Mouse (Mus musculus) stomach, embryonic 14.5 days (tissue): ENCODE results near the gene Fam50a. TPM values are rescaled to one million over a fixed set of nuclear protein-coding genes. Genes with fewer than 3 reads are reported as not detected.
A peak's percentile ranks its signal among the peaks of the same experiment; 100 is the strongest.

ENCODE experiments used
- ATAC-seq: fragments of 200-750 bp; cut with Nextera tagmentation; 2 replicates; pipeline ENCODE4 v1.8.0; 2017; ENCODE audit warnings: low read depth, moderate TSS enrichment; ENCODE audit not compliant: insufficient number of reproducible peaks, insufficient read depth, low FRiP score
- H3K27ac ChIP-seq: fragments of 300-500 bp; sonication (generic); 2 replicates; pipeline ENCODE4 v1.5.1; 2014; ENCODE audit warnings: mild to moderate bottlenecking, low read length, moderate library complexity, mixed read lengths
- H3K27me3 ChIP-seq: fragments of 300-500 bp; sonication (generic); 2 replicates; pipeline ENCODE4 v1.6.1; 2014; ENCODE audit warnings: low read length, control low read depth, mixed read lengths; ENCODE audit not compliant: control insufficient read depth, insufficient read depth
- H3K36me3 ChIP-seq: fragments of 300-500 bp; sonication (generic); 2 replicates; pipeline ENCODE4 v1.6.1; 2014; ENCODE audit warnings: mild to moderate bottlenecking, control low read depth, low read length, moderate library complexity, mixed read lengths; ENCODE audit not compliant: control insufficient read depth, insufficient read depth
- H3K4me1 ChIP-seq: fragments of 300-500 bp; sonication (generic); 2 replicates; pipeline ENCODE4 v1.6.1; 2014; ENCODE audit warnings: low read length, control low read depth, mixed read lengths; ENCODE audit not compliant: control insufficient read depth, insufficient read depth
- H3K4me2 ChIP-seq: fragments of 300-500 bp; sonication (generic); replicated peaks from 2 replicates; pipeline ENCODE4 v1.6.1; 2014; ENCODE audit warnings: low read depth, low read length, control low read depth
- H3K4me3 ChIP-seq: fragments of 300-500 bp; sonication (generic); 2 replicates; pipeline ENCODE4 v1.5.1; 2014; ENCODE audit warnings: low read depth, low read length, control low read depth
- H3K9ac ChIP-seq: fragments of 300-500 bp; sonication (generic); replicated peaks from 2 replicates; pipeline ENCODE4 v1.6.1; 2014; ENCODE audit warnings: low read depth, mild to moderate bottlenecking, control low read depth, low read length, moderate library complexity, mixed read lengths
- H3K9me3 ChIP-seq: fragments of 300-500 bp; sonication (generic); 2 replicates; pipeline ENCODE4 v1.6.1; 2016; ENCODE audit warnings: low read depth, low read length, control low read depth; ENCODE audit not compliant: control insufficient read depth
- WGBS: fragments of 180-500 bp; shearing (Covaris S2); extraction: QIAGEN DNeasy Blood & Tissue Kit; methylation state at CpG from one replicate; pipeline ENCODE4 v1.1.7; 2014; 5-methylcytosine and 5-hydroxymethylcytosine counted together
- polyA plus RNA-seq: library from polyadenylated mRNA; unstranded; fragments of >200 nt; fragmentation: Nextera tagmentation; extraction: Ambion mirVana; gene quantifications from 2 replicates; pipeline ENCODE4 v1.2.1, GENCODE M21; 2014

The Fam50a gene
- polyA plus RNA-seq: 54.9 and 56.6 TPM in 2 replicates

DNA sequence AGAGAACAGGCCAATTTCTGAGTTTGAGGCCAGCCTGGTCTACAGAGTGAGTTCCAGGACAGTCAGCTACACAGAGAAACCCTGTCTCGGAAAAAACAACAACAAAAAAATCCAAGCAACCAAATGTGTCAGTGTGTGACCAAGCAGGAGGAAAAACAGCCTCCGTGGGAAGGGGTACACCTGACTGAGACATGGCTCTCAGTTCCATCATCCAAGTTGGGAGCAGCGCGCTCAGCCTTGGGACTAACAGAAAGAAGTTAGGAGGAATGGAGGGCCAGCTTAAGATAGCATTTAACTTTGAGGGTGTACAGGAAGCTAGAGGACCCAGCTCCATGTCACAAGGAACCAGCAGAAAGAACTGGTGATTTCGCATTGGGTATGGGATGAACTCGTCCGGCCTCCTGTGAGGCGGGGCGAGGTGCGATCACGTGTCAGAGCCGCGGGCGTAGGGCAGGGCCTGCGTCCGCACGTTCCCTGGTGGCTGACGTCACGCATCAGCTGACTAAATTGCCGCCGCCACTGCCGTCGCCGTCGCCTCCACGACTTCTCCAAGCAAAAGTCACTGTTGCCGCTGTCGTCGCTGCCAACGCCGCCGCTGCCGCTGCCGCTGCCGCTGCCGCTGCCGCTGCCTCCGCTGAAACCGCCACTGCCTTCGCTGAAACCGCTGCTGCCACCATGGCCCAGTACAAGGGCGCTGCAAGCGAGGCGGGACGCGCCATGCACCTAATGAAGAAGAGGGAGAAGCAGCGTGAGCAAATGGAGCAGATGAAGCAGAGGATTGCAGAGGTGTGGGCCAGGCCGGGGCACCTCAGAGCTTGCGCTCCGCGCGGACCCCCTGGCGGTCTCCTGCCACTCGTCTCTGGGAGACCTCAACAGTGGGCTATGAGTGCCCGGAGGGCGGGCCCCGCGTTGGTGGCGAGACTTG is at the start of gene Fam50a:
Gene Fam50a, plus strand, starts transcription at position 494 of the 925 bp plus-strand sequence.
- Histone ChIP-seq H3K4me2 (peak within 1 kb of the TSS; percentile 55), H3K27ac (peak within 1 kb of the TSS; percentile 55; the same call in 1 of the 2 replicates), H3K36me3 (peaks cover 14% of the 10 kb centered on the region), H3K9me3 (no peaks in the 10 kb centered on the region), H3K4me1 (no peaks in the 10 kb centered on the region), H3K4me3 (peak within 1 kb of the TSS; percentile 55), H3K27me3 (no peaks in the 10 kb centered on the region), H3K9ac (peak within 1 kb of the TSS; percentile 53; the same call in 1 of the 2 replicates)
- 17% methylated on average over 59 of the region's 59 CpGs for WGBS
- peak; percentile 96 for ATAC-seq

DNA sequence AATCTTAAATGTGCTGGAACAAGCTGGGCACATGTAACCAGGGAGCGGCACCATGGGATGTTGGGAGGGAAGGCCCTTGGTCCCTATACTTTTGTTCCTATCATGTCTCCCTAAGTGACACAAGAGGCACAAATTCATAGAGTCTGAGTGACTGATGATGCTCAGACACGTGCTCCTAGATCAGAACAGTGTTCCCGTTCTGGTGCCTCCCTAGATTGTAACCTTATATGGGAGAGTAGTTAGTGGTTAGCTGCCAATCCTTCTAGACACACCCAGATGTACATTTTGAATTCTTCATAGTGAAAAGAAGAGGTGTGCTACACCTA is 43.1 kb upstream of the Fam50a start:
- H3K4me3 ChIP-seq: peak overlapping the region; percentile 30
- ATAC-seq: peak; percentile 28
- H3K27ac ChIP-seq: peak overlapping the region; percentile 90
- H3K36me3 ChIP-seq: no peaks in the 10 kb centered on the region
- WGBS: 24% methylated on average over 3 of the region's 3 CpGs
- H3K9me3 ChIP-seq: no peaks in the 10 kb centered on the region
- no peak overlapping the region for H3K9ac ChIP-seq
- H3K4me1 ChIP-seq: no peaks in the 10 kb centered on the region; the same call in 1 of the 2 replicates
- no peaks in the 10 kb centered on the region for H3K27me3 ChIP-seq
- peak overlapping the region; percentile 43 for H3K4me2 ChIP-seq

DNA sequence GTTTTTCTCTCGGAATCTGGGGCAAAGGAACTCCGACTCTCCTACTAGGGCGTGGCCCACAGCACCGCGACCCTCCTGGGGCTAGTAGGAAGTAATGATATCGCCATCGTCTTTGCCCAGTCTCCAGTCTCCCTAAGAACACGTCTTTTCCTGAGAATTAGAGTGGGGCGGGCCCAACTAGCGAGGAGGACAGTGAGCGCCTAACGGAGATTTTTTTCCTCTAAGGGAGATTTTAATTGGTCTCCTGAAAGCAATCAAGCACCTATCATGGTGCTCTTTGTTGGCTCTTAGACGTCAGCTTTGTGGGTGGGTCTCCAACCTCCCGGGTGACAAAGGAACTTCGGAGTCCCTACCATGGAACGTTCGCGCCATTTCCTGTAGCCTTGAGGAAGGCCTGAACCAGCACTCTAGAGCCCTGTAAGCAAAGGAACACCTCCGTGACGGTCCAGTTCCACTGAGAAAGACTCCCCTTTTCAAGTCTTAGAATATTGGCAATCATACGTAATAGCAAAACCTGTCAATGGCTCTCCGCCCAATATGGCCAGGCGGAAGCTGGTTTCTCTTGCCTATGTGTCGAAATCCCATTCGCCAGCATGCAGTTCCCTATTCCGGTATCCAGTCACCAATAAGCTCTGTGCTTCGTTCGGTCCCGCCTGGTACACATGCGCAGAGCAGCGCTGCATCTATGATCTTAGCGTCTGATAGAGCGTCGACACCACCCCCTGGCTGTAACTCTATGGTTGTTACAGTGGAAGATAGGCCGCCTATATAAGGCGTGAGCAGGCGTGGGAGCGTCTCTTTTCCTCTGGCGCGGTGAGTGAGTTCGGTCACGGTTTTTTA is 42.6 kb upstream of the Fam50a start, which contains the start of gene Rpl10:
Gene Rpl10, plus strand, starts transcription at position 751 of the 840 bp plus-strand sequence.
- H3K9ac ChIP-seq: peak within 1 kb of the TSS; percentile 74
- H3K27ac ChIP-seq: peak within 1 kb of the TSS; percentile 90
- H3K4me3 ChIP-seq: peak within 1 kb of the TSS; percentile 49
- H3K9me3 ChIP-seq: no peaks in the 10 kb centered on the region
- H3K4me2 ChIP-seq: peak within 1 kb of the TSS; percentile 45
- H3K36me3 ChIP-seq: no peaks in the 10 kb centered on the region
- ATAC-seq: peak; percentile 94
- 20% methylated on average over 42 of the region's 42 CpGs for WGBS
- H3K27me3 ChIP-seq: no peaks in the 10 kb centered on the region
- H3K4me1 ChIP-seq: no peaks in the 10 kb centered on the region; the same call in 1 of the 2 replicates

DNA sequence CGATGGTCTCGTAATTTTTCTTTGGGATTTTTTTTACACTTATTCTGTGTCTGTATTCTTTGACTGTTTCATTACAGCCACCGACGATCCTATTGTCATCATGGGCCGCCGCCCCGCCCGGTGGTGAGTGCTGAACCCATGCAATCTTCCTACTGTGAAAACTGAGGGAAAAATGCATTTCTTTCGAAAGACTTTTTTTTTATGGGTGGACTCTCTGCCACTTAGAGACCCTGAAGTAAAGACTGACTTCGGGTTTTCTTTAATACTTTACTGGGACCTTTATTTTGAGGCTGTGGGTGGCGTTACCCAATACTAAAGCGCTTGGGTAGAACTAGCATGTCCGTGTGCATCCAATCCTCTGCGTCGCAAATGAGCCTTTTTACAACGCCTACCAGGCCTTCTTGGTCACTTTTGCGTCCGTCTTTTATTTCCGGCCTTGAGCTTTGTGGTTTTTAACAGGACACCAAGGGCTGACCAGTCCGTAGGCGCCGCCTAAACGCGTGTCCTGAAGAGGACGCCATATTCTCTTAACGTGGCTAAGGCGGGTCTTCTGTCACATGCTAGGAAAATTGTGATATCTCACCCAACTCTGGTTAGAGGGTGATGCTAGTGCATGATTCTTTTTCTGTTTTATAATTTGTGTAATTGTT is 41.8 kb upstream of the Fam50a start:
- Histone ChIP-seq H3K36me3 (no peaks in the 10 kb centered on the region), H3K27ac (peak overlapping the region; percentile 61), H3K4me2 (peak overlapping the region; percentile 45), H3K9me3 (no peaks in the 10 kb centered on the region), H3K9ac (peak overlapping the region; percentile 74), H3K4me1 (no peaks in the 10 kb centered on the region; the same call in 1 of the 2 replicates), H3K4me3 (peak overlapping the region; percentile 49), H3K27me3 (no peaks in the 10 kb centered on the region)
- 19% methylated on average over 27 of the region's 27 CpGs for WGBS
- no peak for ATAC-seq

DNA sequence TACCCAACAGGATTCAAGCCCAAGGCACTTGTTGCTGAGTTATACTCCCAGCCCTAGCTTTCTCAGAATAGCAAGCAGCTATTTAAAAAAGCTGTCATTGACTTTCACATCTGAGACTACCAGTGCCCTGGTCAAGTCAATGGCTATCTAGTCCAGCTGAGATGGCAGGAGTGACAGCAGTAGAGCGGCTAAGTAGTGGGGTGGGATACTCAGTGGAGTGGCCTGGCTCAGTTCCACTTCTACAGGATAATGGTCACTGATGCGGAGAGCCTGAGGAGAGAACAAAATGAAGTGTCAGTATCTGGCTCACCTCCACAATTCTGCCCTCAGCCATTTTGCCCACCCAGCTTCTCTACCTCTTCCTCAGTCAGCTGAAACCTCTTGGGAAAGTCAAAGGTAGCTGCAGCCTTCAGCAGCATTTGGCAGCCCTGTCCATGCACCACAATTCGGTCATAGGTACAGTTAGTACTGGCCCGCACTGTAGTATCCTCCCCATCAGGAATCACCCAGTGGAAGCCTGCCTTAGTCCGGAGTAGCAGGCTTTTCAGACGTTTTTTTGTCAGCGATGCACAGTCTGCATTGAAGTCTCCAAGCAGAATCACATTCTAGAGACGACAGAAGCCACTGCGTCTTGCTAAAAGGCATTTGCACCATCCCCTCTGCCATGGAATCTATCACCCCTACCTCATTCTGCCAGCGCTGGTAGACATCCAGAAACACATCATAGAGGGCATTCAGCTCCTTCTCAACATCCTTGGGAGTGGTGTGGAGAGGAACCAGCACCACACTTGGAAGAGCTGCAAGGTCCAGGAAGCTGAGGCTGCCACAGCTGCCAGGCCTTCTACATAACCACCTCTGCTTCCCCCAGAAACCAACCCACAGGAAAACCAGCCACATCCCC is 39.2 kb upstream of the Fam50a start:
- Histone ChIP-seq H3K4me1 (no peaks in the 10 kb centered on the region; the same call in 1 of the 2 replicates), H3K9ac (no peak overlapping the region), H3K4me3 (no peak overlapping the region), H3K27ac (peak overlapping the region; percentile 15; the same call in 1 of the 2 replicates), H3K4me2 (no peak overlapping the region), H3K36me3 (no peaks in the 10 kb centered on the region), H3K27me3 (no peaks in the 10 kb centered on the region), H3K9me3 (no peaks in the 10 kb centered on the region)
- ATAC-seq: no peak
- 24% methylated on average over 10 of the region's 10 CpGs for WGBS

DNA sequence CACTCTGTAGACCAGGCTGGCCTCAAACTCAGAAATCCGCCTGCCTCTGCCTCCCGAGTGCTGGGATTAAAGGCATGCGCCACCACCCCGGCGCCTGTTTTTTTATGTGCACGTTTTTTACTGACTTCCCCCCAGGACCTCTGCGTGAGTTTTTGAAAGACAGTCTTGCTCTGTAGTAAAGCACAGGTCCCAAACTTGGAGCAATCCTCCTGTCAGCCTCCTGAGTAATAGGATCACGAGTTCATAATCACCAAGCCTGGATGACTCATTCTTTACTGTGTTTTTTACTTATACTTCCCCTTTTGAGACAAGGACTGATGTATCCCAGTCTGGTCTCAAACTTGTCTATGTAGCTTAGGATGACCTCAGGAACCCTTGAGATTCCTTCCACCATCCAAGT is 34.9 kb upstream of the Fam50a start:
- no peaks in the 10 kb centered on the region for H3K27me3 ChIP-seq
- no peaks in the 10 kb centered on the region for H3K4me1 ChIP-seq
- H3K4me3 ChIP-seq: no peak overlapping the region
- no peak overlapping the region for H3K4me2 ChIP-seq
- no peaks in the 10 kb centered on the region for H3K36me3 ChIP-seq
- 72% methylated on average over 8 of the region's 8 CpGs for WGBS
- H3K27ac ChIP-seq: no peak overlapping the region
- H3K9me3 ChIP-seq: no peaks in the 10 kb centered on the region
- no peak for ATAC-seq
- H3K9ac ChIP-seq: no peak overlapping the region

DNA sequence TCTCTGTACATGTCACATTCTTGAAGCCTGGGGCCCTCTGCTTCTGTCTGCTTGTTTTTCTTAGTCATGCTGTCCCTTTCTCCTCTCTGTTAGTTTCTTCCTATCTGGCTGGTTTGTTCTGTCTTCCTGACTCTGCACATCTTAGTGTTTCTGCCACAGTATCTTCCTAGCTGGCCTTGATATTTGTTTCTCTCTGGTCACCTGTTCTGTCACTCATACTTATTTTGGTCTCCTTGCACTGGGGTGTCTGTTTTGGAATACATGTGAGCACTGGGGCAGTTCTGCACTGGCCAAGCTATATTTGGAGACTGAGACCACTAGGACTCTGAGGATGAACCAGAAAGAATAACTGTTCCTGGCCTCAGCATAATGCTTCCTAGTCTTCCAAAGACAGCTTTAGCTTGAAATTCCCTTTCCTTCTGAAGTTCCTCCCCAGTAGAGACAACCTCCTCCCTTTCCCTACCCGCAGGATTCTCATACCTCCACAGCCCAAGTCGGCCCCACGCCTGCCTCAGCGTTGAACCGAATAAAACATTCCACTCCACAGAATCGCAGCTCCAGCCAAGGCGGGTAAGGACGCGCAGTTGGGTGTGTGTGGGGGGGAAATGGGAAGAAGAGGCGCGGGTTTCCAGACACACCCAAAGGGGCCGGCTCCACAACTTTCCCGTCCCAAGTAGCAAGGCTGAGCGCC is 31.6 kb upstream of the Fam50a start:
- H3K27ac ChIP-seq: peak overlapping the region; percentile 89; the same call in 1 of the 2 replicates
- 20% methylated on average over 14 of the region's 14 CpGs for WGBS
- peak overlapping the region; percentile 50 for H3K4me3 ChIP-seq
- H3K9ac ChIP-seq: peak overlapping the region; percentile 21; the same call in 1 of the 2 replicates
- peaks cover 3% of the 10 kb centered on the region; the same call in 1 of the 2 replicates for H3K36me3 ChIP-seq
- no peaks in the 10 kb centered on the region for H3K9me3 ChIP-seq
- H3K4me2 ChIP-seq: peak overlapping the region; percentile 66
- ATAC-seq: no peak
- no peaks in the 10 kb centered on the region for H3K27me3 ChIP-seq
- peaks cover 2% of the 10 kb centered on the region; the same call in 1 of the 2 replicates for H3K4me1 ChIP-seq
